Mouse (Mus musculus): Measurements from ENCODE around the gene Trpm8.

The Trpm8 gene

DNA sequence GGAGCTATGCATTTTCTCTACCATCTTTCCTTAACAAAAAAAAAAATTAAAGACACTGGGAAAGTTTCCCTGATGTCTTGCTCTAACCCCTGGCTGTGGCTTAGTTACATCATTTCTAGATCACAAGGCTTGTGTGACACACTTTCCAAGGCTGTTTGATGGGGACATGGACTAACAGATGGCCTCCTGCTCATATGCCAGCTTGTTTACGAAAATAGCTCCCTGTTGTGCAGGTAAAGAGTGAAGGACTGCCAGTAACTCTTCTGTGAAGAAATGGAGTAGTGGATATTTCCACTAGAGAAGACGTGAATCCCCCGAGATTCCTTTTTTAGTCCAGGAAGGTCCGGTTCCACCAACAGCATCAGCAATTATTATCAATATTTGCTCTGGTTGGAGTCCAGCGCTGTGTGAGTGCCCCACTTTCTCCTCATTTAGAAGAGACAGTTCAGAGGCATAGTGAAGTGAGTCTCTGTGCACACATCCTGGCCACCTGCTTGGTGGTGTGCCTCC lies 71.1 kb downstream of the Trpm8 start:
- in situ Hi-C loops (cut with MboI, MseI), result loop anchor here (5.0 to 25.0 kb wide), 2 partner anchors 761 to 861 kb away; no protein-coding TSS in a partner anchor

DNA sequence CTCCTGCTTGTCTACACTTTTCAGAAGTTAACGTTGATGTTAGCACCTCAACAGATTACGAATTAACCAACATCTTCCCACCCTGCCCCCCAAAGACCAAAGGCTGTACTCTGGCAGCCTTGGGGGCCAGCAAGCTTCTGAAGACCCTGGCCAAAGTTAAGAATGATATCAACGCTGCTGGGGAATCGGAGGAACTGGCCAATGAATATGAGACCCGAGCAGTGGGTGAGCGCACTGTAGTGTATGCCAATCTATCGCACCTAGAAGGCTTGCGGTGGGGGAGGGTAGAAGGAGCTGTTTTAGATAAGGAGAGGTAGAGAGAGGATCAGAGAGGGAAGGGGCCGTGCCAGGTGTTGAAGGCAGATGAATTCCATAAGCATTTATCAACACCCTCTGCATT lies 73.3 kb downstream of the Trpm8 start:
- in situ Hi-C loops (cut with MboI, MseI), result no loop called here

GRCm38 (mm10) chr1:88355025-88355424 lies 77.6 kb downstream of the Trpm8 start:
- in situ Hi-C loops (cut with MboI, MseI), result no loop called here

DNA sequence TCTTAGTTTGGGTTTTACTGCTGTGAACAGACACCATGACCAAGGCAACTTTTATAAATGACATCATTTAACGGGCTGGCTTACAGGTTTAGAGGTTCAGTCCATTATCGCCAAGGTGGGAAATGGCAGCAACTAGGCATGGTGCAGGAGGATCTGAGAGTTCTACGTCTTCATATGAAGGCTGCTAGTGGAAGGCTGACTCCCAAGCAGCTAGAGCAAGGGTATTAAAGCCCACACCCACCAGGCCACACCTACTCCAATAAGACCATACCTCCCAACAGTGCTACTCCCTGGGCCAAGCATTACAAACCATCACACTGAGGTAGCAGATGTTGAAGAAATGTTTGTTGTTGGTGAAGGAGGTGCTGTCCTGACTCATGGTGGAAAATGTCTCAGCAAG lies 78.2 kb downstream of the Trpm8 start:
- in situ Hi-C loops (cut with MboI, MseI), result no loop called here

- in situ Hi-C loops (cut with MboI, MseI), result no loop called here
These were observed 79.2 kb downstream of the Trpm8 start for GRCm38 (mm10) chr1:88356616-88357015.

GRCm38 (mm10) chr1:88357458-88358090 lies 80.1 kb downstream of the Trpm8 start:
- in situ Hi-C loops (cut with MboI, MseI), result no loop called here

- in situ Hi-C loops (cut with MboI, MseI), result no loop called here
These were observed 80.7 kb downstream of the Trpm8 start for GRCm38 (mm10) chr1:88358102-88358654.

DNA sequence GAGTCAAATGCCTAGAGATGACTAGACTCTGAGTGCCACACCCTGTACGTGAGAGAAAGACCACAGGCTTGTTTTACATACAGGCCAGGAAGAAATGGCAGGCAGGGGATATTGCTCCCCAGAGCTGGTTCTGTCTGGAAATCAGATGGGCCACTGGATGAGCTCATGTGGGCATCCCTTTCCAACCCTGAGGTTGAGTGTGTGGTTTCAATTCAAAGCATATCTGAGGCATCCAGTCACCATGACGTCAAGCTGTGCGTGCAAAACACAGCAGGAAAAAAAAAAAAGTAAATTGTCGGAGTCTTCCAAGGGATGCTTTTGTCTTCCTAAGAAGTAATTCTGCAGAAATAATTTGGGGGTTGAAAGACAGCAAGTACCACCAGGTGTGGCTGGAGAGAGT lies 83.6 kb downstream of the Trpm8 start:
- in situ Hi-C loops (cut with MboI, MseI), result no loop called here

GRCm38 (mm10) chr1:88366881-88367644 lies 89.6 kb downstream of the Trpm8 start:
- in situ Hi-C loops (cut with MboI, MseI), result no loop called here

DNA sequence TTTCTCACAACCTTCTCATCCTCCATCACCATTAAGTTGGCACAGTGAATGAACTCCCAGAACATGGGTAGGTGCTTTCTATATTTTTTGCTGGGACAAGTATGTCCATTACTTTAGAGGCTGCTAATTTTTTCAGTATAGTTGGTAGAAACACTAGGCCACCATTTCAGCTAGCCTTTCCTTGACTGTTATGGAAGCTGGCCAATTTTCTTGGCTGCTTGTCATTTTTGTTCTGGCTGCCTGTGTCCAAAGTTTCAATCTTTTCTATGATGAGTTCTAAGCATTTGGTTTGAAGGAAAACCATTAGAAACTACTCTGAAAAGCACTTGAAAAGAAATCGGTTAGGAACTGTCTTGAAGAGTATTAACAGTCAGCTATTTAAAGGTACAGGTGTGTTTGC lies 101.0 kb downstream of the Trpm8 start:
- in situ Hi-C loops (cut with MboI, MseI), result no loop called here

- in situ Hi-C loops (cut with MboI, MseI), result no loop called here
These were observed 114.2 kb downstream of the Trpm8 start for GRCm38 (mm10) chr1:88391632-88392031.

- in situ Hi-C loops (cut with MboI, MseI), result no loop called here
These were observed 115.9 kb downstream of the Trpm8 start for GRCm38 (mm10) chr1:88393321-88393720.

- in situ Hi-C loops (cut with MboI, MseI), result no loop called here
These were observed 125.9 kb downstream of the Trpm8 start for GRCm38 (mm10) chr1:88403378-88403777.

GRCm38 (mm10) chr1:88406078-88406806 lies 128.8 kb downstream of the Trpm8 start:
- in situ Hi-C loops (cut with MboI, MseI), result no loop called here

GRCm38 (mm10) chr1:88406807-88407198 lies 129.3 kb downstream of the Trpm8 start, which contains the start of gene Spp2:
Gene Spp2 (plus strand): TSS chr1:88406961.
- in situ Hi-C loops (cut with MboI, MseI), result no loop called here

- in situ Hi-C loops (cut with MboI, MseI), result no loop called here
These were observed 130.9 kb downstream of the Trpm8 start for GRCm38 (mm10) chr1:88408340-88408739.

- in situ Hi-C loops (cut with MboI, MseI), result no loop called here
These were observed 134.6 kb downstream of the Trpm8 start for GRCm38 (mm10) chr1:88412013-88412412.

DNA sequence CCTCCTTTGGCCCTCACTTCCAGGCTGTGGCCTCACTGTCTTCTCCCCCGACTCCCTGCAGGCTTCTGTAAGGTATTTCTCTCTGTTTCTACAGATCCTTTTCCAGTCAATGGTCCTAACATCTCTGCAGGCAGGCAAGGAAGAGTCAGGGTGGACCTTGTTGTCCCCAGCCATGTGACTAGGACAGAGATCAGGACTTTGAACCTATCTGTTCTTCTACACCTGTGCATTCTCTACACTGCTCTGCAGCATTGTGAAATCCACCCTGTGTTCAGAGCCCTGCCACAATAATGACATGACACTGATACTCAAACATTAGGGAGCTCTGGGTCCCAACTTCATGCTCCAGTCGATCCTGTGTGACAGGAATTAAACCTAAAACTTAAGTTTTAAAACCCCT lies 141.5 kb downstream of the Trpm8 start:
- in situ Hi-C loops (cut with MboI, MseI), result no loop called here

- in situ Hi-C loops (cut with MboI, MseI), result no loop called here
These were observed 144.6 kb downstream of the Trpm8 start for GRCm38 (mm10) chr1:88422045-88422444.

- in situ Hi-C loops (cut with MboI, MseI), result no loop called here
These were observed 145.5 kb downstream of the Trpm8 start for GRCm38 (mm10) chr1:88422846-88423395.

- in situ Hi-C loops (cut with MboI, MseI), result no loop called here
These were observed 147.3 kb downstream of the Trpm8 start for GRCm38 (mm10) chr1:88424602-88425252.

All from T-helper 1 cell (primary cell).